Mouse (Mus musculus) T-cell, adult 2 months (primary cell): Measurements from ENCODE around the gene Nkx6-1.

Source experiments
- DNase-seq: peaks from one replicate; pipeline ENCODE4 v3.0.0; 2022; ENCODE audit warnings: low spot score

The Nkx6-1 gene

GRCm38 (mm10) chr5:101664945-101665615, at the start of gene Nkx6-1:
Gene Nkx6-1, minus strand, starts transcription at chr5:101664996.
- DNase-seq = no peak

GRCm38 (mm10) chr5:101713064-101713613, 48.3 kb upstream of the Nkx6-1 start:
- DNase-seq = no peak

- no peak for DNase-seq
These were observed 38.8 kb upstream of the Nkx6-1 start for GRCm38 (mm10) chr5:101703374-101704260.

- DNase-seq = no peak
These were observed 37.8 kb upstream of the Nkx6-1 start for GRCm38 (mm10) chr5:101702636-101703035.

GRCm38 (mm10) chr5:101700607-101701006, 35.8 kb upstream of the Nkx6-1 start:
- DNase-seq = no peak

- DNase-seq = no peak
These were observed 23.8 kb upstream of the Nkx6-1 start for GRCm38 (mm10) chr5:101688581-101688980.

GRCm38 (mm10) chr5:101683340-101683739, 18.5 kb upstream of the Nkx6-1 start:
- DNase-seq = no peak

- no peak for DNase-seq
These were observed 15.5 kb upstream of the Nkx6-1 start for GRCm38 (mm10) chr5:101680338-101680737.

- DNase-seq = no peak
These were observed 4.6 kb upstream of the Nkx6-1 start for GRCm38 (mm10) chr5:101669381-101669780.

- no peak for DNase-seq
These were observed 3.7 kb upstream of the Nkx6-1 start for GRCm38 (mm10) chr5:101668475-101668874.

- DNase-seq = no peak
These were observed 3.2 kb upstream of the Nkx6-1 start for GRCm38 (mm10) chr5:101668028-101668427.

- no peak for DNase-seq
These were observed 2.6 kb upstream of the Nkx6-1 start for GRCm38 (mm10) chr5:101667263-101667990.

- DNase-seq = no peak
These were observed 1.9 kb upstream of the Nkx6-1 start for GRCm38 (mm10) chr5:101666713-101667112.

GRCm38 (mm10) chr5:101666091-101666490, 1.3 kb upstream of the Nkx6-1 start:
- DNase-seq = no peak

GRCm38 (mm10) chr5:101664423-101664921, 324 bp downstream of the Nkx6-1 start:
- no peak for DNase-seq

- DNase-seq = no peak
These were observed 974 bp downstream of the Nkx6-1 start for GRCm38 (mm10) chr5:101663621-101664422.

GRCm38 (mm10) chr5:101663176-101663575, 1.6 kb downstream of the Nkx6-1 start:
- no peak for DNase-seq

- no peak for DNase-seq
These were observed 2.3 kb downstream of the Nkx6-1 start for GRCm38 (mm10) chr5:101662485-101662884.

- DNase-seq = no peak
These were observed 3.1 kb downstream of the Nkx6-1 start for GRCm38 (mm10) chr5:101661561-101662211.

- DNase-seq = no peak
These were observed 4.1 kb downstream of the Nkx6-1 start for GRCm38 (mm10) chr5:101660666-101661065.
